In the genomic region with DNA sequence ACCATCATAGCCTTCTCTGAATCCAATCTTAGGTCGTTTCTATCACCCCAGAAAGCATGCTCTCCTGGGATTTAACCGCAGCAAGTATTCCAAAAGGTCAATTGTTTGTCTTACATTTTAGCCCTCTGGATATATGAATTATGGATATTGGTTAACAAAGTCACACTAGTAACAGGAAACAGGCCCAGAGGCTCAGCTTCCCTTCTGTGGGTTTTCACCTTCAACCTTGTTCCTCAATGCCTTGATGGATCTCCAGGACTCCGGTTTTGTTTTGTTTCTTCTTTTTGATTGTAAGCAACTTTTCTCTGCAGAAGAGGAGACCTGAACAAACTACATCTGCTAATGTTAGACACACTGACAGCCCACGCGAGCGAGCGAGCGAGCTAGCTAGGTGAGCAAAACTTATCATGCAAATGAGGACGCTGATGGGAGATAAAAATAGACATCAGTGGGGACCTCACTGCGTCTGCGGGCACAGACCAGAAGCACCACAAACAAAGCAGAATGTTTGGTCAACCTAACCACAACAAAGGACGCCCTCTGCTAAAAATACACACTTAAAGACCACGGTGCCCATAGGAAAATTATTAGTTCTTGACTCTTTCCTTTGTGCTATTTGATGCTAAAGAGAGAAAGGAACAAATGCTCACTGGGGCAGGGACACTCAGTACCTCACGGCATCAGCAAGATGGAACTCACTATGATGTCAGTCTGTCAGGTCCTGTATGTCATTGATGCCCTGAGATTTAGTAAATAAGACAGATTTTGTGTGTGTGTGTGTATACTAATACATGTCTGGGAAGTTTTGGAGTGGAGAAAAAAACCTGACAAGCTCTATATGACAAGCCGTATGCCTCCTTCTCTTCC, we compare ENCODE assay signal across 15 mouse cellular contexts. TPM values are rescaled to one million over a fixed set of nuclear protein-coding genes. Genes with fewer than 3 reads are reported as not detected.
DNase-seq lines count a peak whose midpoint lies in the region; ATAC-seq and TF ChIP-seq lines count a peak whose summit lies in the region.
"Had no signal": no experiment of that assay in that cellular context is flagged by ENCODE, and none has a peak within 500 bp of the region (broad histone marks: within the 10 kb centered on the region; RNA-seq: fewer than 3 reads in every experiment).

No protein-coding gene starts in this region.

- no peaks in the 10 kb centered on the region for H3K36me3 ChIP-seq in heart, postnatal 0 days (replicated peaks; ENCODE audit: control insufficient read depth, insufficient read depth, low read length)
- H3K36me3 ChIP-seq: G1E; neural tube, embryonic 15.5 days had no signal

- H3K4me3 ChIP-seq in heart, postnatal 0 days (ENCODE audit: low read depth, low read length): no peak overlapping the region
- no peak overlapping the region for H3K4me3 ChIP-seq in brown adipose tissue, adult 24 weeks (ENCODE audit: insufficient read depth, low read depth, low read length)
- H3K4me3 ChIP-seq: neural tube, embryonic 15.5 days had no signal

- no peaks in the 10 kb centered on the region for H3K27me3 ChIP-seq in heart, postnatal 0 days (ENCODE audit: control insufficient read depth, insufficient read depth, low read length)
- H3K27me3 ChIP-seq: neural tube, embryonic 15.5 days had no signal

- no peak for DNase-seq in heart, postnatal 0 days (ENCODE audit: low spot score)
- DNase-seq in heart, postnatal 14 days: no peak
- peak; percentile 55 for DNase-seq in CD4-positive, CD25-positive, alpha-beta regulatory T cell, adult 2 months (ENCODE audit: low read depth, low spot score)
- DNase-seq in urinary bladder, postnatal 25 days (ENCODE audit: low spot score): no peak
- no peak for DNase-seq in urinary bladder, postnatal 10 days (ENCODE audit: low spot score)
- DNase-seq: embryo, embryonic 11 days; forebrain, postnatal 0 days; lung, postnatal 14 days; right cerebral cortex, adult 18-20 months had no signal

- no peak for TF ChIP-seq EP300 in heart, postnatal 0 days (IDR thresholded peaks at IDR 0.05; ENCODE audit: low read depth)

- no peaks in the 10 kb centered on the region for H3K9me3 ChIP-seq in heart, postnatal 0 days (replicated peaks; ENCODE audit: control insufficient read depth, low read length)
- H3K9me3 ChIP-seq: neural tube, embryonic 15.5 days had no signal

- WGBS in heart, postnatal 0 days: 49% methylated on average over 15 of the region's 15 CpGs

- H3K4me1 ChIP-seq in heart, postnatal 0 days (ENCODE audit: control insufficient read depth, insufficient read depth): peaks cover 14% of the 10 kb centered on the region; the same call in 1 of the 2 replicates
- peaks cover 16% of the 10 kb centered on the region for H3K4me1 ChIP-seq in brown adipose tissue, adult 24 weeks (ENCODE audit: control insufficient read depth, insufficient read depth, insufficient read length, low read length)

- intact Hi-C loops in heart, postnatal 14 days (cut with DNase I): loop anchor here (5.0 kb wide), 2 partner anchors 293 to 447 kb away; no protein-coding TSS in a partner anchor

- H3K4me2 ChIP-seq in heart, postnatal 0 days (ENCODE audit: low read depth, low read length): peak overlapping the region; percentile 4; the same call in 1 of the 2 replicates
- H3K4me2 ChIP-seq: neural tube, embryonic 15.5 days had no signal

- H3K9ac ChIP-seq in heart, postnatal 0 days (replicated peaks; ENCODE audit: low read depth, low read length): no peak overlapping the region
- H3K9ac ChIP-seq: forebrain, postnatal 0 days; neural tube, embryonic 15.5 days had no signal

- ATAC-seq in heart, postnatal 0 days (ENCODE audit: insufficient read depth, low read depth): no peak
- ATAC-seq in megakaryocyte-erythroid progenitor cell, adult 5-6 weeks (replicated peaks; ENCODE audit: low FRiP score, low TSS enrichment, poor library complexity, severe bottlenecking): peak; percentile 16; the same call in 1 of the 2 replicates
- ATAC-seq: forebrain, postnatal 0 days; intestine, postnatal 0 days; midbrain, embryonic 16.5 days had no signal

- TF ChIP-seq CTCF in heart, postnatal 0 days (IDR thresholded peaks at IDR 0.05; ENCODE audit: low read depth): no peak

- H3K27ac ChIP-seq in heart, postnatal 0 days (ENCODE audit: low read depth): 0 out of 2 replicates have a peak overlapping the region, but pooled peaks have one; percentile 59
- H3K27ac ChIP-seq in brown adipose tissue, adult 24 weeks (replicated peaks; ENCODE audit: low read depth, low read length): peak overlapping the region; percentile 6; the same call in 1 of the 2 replicates
- H3K27ac ChIP-seq: neural tube, embryonic 15.5 days had no signal

RNA-seq across cellular contexts. Expression of a gene that starts 18.9 kb away (rescaled TPM):
- 31.4 and 36.1 TPM in 2 replicates for total RNA-seq in heart, postnatal 0 days (2014; rRNA removed; ENCODE audit: low replicate concordance)
- 53.1 and 55.3 TPM in 2 replicates for polyA plus RNA-seq in heart, postnatal 0 days (2015; fragmentation: Nextera tagmentation; extraction: Ambion mirVana)
- total RNA-seq in heart, postnatal 14 days (2021): 100 to 1,000 TPM; 126 to 142 TPM
- polyA plus RNA-seq in brown adipose tissue, adult 24 weeks (2012; ENCODE audit: insufficient read depth, insufficient read length, missing spikeins): 21.5 and 28.9 TPM in 2 replicates
- total RNA-seq in megakaryocyte-erythroid progenitor cell, adult 5-6 weeks (2014; fragmentation: Nextera tagmentation): 118 and 140 TPM in 2 replicates
- 36.9 and 47.6 TPM in 2 replicates for total RNA-seq in megakaryocyte-erythroid progenitor cell, adult 5-6 weeks (2017)
